Mouse (Mus musculus): ENCODE measurements around the gene Lcn12. TPM values are rescaled to one million over a fixed set of nuclear protein-coding genes. Genes with fewer than 3 reads are reported as not detected.
A peak's percentile ranks its signal among the peaks of the same experiment; 100 is the strongest.

The Lcn12 gene
- polyA plus RNA-seq, 1 experiment from 2014 or later: not detected

- Histone ChIP-seq H3K4me1 (no peaks in the 10 kb centered on the region), H3K9me3 (no peaks in the 10 kb centered on the region), H3K27me3 (replicated peaks) (peaks cover 17% of the 10 kb centered on the region), H3K9ac (no peak overlapping the region), H3K4me3 (no peak overlapping the region), H3K36me3 (no peaks in the 10 kb centered on the region), H3K4me2 (no peak overlapping the region), H3K27ac (replicated peaks) (no peak overlapping the region)
- ATAC-seq (ENCODE audit: extremely low read depth, insufficient number of reproducible peaks, low FRiP score, low TSS enrichment): no peak
- 60% methylated on average over 7 of the region's 7 CpGs for WGBS
Observed at GRCm38 (mm10) chr2:25488671-25489068, 5.0 kb downstream of the Lcn12 start.

DNA sequence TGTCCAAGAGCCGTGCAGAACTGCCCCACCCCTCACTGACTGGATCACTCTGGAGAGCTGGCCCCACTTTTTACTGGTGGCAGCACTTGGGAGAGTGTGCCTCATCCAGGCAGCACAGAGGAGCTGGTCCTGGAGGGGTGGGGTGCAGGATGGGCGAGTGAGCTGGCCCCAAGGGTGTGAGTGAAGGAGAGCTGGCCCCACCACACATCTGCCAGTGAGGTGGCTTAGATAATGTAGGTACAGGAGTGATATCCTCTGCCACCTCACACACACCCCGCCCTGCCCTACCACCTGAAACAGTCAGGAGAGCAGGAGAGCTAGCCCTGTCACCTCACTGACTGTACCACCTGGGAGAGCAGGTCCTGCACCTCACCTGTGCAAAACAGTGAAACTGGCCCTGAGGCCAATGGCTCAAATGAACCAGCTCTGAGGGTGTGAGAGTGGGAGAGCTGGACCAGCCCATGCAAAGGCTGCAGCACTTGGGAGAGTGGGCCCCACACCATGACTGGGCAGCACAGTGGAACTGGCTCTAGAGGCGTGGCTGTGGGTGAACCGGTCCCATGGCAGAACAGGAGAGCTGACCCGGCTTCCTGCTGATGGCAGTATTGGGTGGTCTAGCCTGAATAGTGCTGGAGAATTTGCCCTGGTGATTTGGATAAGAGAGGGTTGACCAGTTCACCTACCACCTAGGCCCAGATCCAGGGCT lies 5.6 kb downstream of the Lcn12 start:
- Histone ChIP-seq H3K4me3 (no peak overlapping the region), H3K27ac (replicated peaks) (no peak overlapping the region), H3K9me3 (no peaks in the 10 kb centered on the region), H3K27me3 (replicated peaks) (peaks cover 17% of the 10 kb centered on the region), H3K36me3 (no peaks in the 10 kb centered on the region), H3K4me1 (no peaks in the 10 kb centered on the region), H3K4me2 (no peak overlapping the region), H3K9ac (no peak overlapping the region)
- WGBS: 63% methylated on average over 6 of the region's 6 CpGs
- no peak for ATAC-seq (ENCODE audit: extremely low read depth, insufficient number of reproducible peaks, low FRiP score, low TSS enrichment)

DNA sequence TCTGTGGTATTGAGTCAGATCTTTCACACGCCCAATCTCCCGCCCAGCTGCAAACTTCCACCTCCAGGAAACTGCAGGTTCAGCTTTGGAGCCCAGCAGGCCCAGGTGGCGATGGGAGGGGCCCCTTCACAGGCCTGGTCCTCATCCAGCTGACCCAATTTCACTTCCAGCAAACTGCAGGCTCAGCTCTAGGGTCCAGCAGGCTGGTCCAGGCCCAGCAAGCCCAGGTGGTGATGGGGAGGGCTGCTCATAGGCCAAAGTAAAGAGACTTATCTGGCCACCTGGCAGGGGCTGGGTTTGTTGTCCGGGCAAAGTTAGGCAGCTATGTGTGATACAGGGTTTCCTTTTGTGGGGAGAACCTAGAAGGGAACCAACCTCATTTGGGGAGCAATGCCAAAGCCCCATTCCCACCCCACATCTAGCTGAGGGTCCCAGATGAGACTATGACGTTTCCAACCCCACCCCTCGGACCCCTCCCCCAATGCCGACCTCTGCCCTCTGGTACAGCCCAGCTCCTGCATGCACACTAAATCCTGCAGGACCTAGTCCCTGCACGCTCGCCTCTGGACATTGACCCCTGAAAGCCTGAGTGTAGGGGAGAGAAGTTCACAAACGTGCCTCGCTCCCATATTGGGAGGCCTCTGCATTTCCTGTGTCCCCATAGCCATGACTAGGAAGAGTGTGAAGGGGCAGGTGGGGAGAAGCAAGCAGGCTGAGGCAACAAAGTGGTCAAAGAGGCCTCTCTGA lies 8.6 kb downstream of the Lcn12 start:
- no peak overlapping the region for H3K27ac ChIP-seq (replicated peaks)
- H3K4me2 ChIP-seq: no peak overlapping the region
- no peak overlapping the region for H3K9ac ChIP-seq
- no peaks in the 10 kb centered on the region for H3K36me3 ChIP-seq
- WGBS: 54% methylated on average over 11 of the region's 11 CpGs
- no peaks in the 10 kb centered on the region for H3K9me3 ChIP-seq
- H3K4me3 ChIP-seq: no peak overlapping the region
- peaks cover 29% of the 10 kb centered on the region for H3K27me3 ChIP-seq (replicated peaks)
- H3K4me1 ChIP-seq: no peaks in the 10 kb centered on the region
- no peak for ATAC-seq (ENCODE audit: extremely low read depth, insufficient number of reproducible peaks, low FRiP score, low TSS enrichment)

DNA sequence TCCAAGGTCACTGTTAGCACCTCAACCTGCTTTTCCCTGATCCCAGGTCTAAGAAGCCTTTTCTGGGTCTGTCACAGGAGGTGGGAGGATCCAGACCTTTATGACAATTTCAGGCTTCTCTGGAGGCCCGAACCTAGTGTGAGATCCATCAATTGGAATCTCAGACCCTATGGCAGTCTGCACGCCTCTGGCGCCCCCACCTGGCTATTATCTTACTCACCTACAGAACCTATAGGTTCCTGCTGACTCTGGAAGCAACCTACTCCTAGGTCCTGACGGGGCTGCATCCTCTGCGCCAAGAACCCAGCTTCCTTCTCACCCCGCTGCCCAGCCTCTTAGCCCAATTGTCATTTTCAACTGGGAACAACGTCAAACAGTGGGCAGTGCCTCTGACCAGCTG lies 10.7 kb downstream of the Lcn12 start:
- no peak for ATAC-seq (ENCODE audit: extremely low read depth, insufficient number of reproducible peaks, low FRiP score, low TSS enrichment)
- Histone ChIP-seq H3K36me3 (no peaks in the 10 kb centered on the region), H3K27ac (replicated peaks) (no peak overlapping the region), H3K4me1 (no peaks in the 10 kb centered on the region), H3K4me3 (no peak overlapping the region), H3K4me2 (no peak overlapping the region), H3K27me3 (replicated peaks) (peaks cover 36% of the 10 kb centered on the region), H3K9me3 (no peaks in the 10 kb centered on the region), H3K9ac (no peak overlapping the region)
- 27% methylated on average over 7 of the region's 7 CpGs for WGBS

DNA sequence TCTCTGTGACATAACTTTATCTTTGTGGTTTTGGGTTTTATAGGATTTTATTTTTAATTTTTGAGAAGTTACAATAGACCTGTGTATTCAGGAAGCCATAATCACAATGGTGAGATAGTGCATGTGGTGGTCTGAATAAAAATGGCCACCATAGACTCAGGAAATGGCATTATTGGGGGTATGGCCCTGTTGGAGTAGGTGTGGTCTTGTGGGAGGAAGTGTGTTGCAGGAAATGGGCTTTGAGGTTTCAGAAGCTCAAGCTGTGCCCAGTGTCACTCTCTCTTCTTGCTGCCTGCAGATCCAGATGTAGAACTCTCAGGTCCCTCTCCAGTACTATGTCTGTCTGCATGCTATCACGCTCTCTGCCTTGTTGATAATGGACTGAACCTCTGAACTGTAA lies 13.2 kb downstream of the Lcn12 start:
- H3K4me3 ChIP-seq: no peak overlapping the region
- no peak overlapping the region for H3K27ac ChIP-seq (replicated peaks)
- no peaks in the 10 kb centered on the region for H3K36me3 ChIP-seq
- no peak for ATAC-seq (ENCODE audit: extremely low read depth, insufficient number of reproducible peaks, low FRiP score, low TSS enrichment)
- H3K9me3 ChIP-seq: no peaks in the 10 kb centered on the region
- WGBS: 70% methylated on average over 1 of the region's 1 CpGs
- H3K4me1 ChIP-seq: no peaks in the 10 kb centered on the region
- peaks cover 28% of the 10 kb centered on the region for H3K27me3 ChIP-seq (replicated peaks)
- no peak overlapping the region for H3K4me2 ChIP-seq
- H3K9ac ChIP-seq: no peak overlapping the region

GRCm38 (mm10) chr2:25479551-25480311 lies 14.0 kb downstream of the Lcn12 start:
- Histone ChIP-seq H3K4me1 (no peaks in the 10 kb centered on the region), H3K9me3 (no peaks in the 10 kb centered on the region), H3K4me2 (no peak overlapping the region), H3K4me3 (no peak overlapping the region), H3K27ac (replicated peaks) (no peak overlapping the region), H3K9ac (no peak overlapping the region), H3K27me3 (replicated peaks) (peaks cover 26% of the 10 kb centered on the region), H3K36me3 (no peaks in the 10 kb centered on the region)
- ATAC-seq (ENCODE audit: extremely low read depth, insufficient number of reproducible peaks, low FRiP score, low TSS enrichment): no peak
- WGBS: 64% methylated on average over 10 of the region's 10 CpGs

DNA sequence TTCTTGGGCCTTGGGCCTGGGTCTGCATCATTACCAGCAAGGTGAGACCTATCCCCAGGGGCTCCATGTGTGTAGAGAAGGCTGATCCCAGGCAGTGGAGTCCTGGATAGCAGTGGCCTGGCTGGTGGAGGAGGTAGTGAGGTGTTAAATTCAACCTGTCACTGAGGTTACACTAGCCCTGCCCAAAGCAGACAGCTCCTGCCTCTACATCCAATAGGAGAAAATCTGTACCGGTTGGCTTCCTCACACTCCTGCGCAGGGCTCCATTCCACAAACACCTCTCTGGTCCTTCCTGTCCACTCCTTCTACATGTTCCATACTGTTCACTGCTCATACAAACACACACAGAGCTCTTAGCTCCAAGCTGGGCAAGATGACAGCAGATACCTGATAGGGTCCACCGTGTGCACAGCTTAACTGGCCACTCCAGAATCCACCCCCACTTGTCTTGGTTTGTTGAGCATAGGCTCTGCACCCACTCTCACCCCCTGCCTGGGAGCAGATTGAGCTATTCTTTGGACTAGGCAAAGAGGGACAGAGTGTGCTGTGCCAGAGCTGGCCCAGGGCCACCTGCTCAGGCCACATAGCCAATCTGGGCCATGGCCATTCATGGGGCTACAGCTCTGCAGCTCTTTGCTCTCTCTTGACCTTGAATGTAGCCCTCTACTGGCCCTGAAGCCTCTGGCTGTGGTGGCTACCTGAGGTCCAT lies 15.6 kb downstream of the Lcn12 start:
- H3K4me2 ChIP-seq: no peak overlapping the region
- H3K36me3 ChIP-seq: no peaks in the 10 kb centered on the region
- H3K4me3 ChIP-seq: no peak overlapping the region
- H3K27me3 ChIP-seq (replicated peaks): peaks cover 26% of the 10 kb centered on the region
- 75% methylated on average over 3 of the region's 3 CpGs for WGBS
- H3K4me1 ChIP-seq: peaks cover 3% of the 10 kb centered on the region; the same call in 1 of the 2 replicates
- H3K9ac ChIP-seq: no peak overlapping the region
- ATAC-seq (ENCODE audit: extremely low read depth, insufficient number of reproducible peaks, low FRiP score, low TSS enrichment): no peak
- no peaks in the 10 kb centered on the region for H3K9me3 ChIP-seq
- H3K27ac ChIP-seq (replicated peaks): no peak overlapping the region

GRCm38 (mm10) chr2:25477541-25477940 lies 16.2 kb downstream of the Lcn12 start:
- Histone ChIP-seq H3K9me3 (no peaks in the 10 kb centered on the region), H3K4me2 (no peak overlapping the region), H3K27ac (replicated peaks) (no peak overlapping the region), H3K4me1 (peaks cover 3% of the 10 kb centered on the region; the same call in 1 of the 2 replicates), H3K27me3 (replicated peaks) (peaks cover 23% of the 10 kb centered on the region), H3K9ac (no peak overlapping the region), H3K36me3 (no peaks in the 10 kb centered on the region), H3K4me3 (no peak overlapping the region)
- WGBS: 81% methylated on average over 8 of the region's 8 CpGs
- no peak for ATAC-seq (ENCODE audit: extremely low read depth, insufficient number of reproducible peaks, low FRiP score, low TSS enrichment)

- Histone ChIP-seq H3K4me1 (peaks cover 29% of the 10 kb centered on the region), H3K36me3 (no peaks in the 10 kb centered on the region), H3K27me3 (replicated peaks) (no peaks in the 10 kb centered on the region), H3K4me2 (no peak overlapping the region), H3K4me3 (no peak overlapping the region), H3K9me3 (no peaks in the 10 kb centered on the region), H3K9ac (no peak overlapping the region), H3K27ac (replicated peaks) (no peak overlapping the region)
- ATAC-seq (ENCODE audit: extremely low read depth, insufficient number of reproducible peaks, low FRiP score, low TSS enrichment): no peak
- WGBS: 73% methylated on average over 2 of the region's 2 CpGs
Observed at GRCm38 (mm10) chr2:25472550-25472949, 21.2 kb downstream of the Lcn12 start.

GRCm38 (mm10) chr2:25469969-25470368 lies 23.7 kb downstream of the Lcn12 start, which contains the start of gene Ptgds:
Gene Ptgds, minus strand, starts transcription at chr2:25470046.
- H3K4me3 ChIP-seq: no peak within 1 kb of the TSS
- H3K9ac ChIP-seq: peak within 1 kb of the TSS; percentile 44; the same call in 1 of the 2 replicates
- H3K27ac ChIP-seq (replicated peaks): peak within 1 kb of the TSS; percentile 86
- H3K9me3 ChIP-seq: no peaks in the 10 kb centered on the region
- no peak for ATAC-seq (ENCODE audit: extremely low read depth, insufficient number of reproducible peaks, low FRiP score, low TSS enrichment)
- WGBS: 28% methylated on average over 6 of the region's 6 CpGs
- H3K36me3 ChIP-seq: no peaks in the 10 kb centered on the region
- peak within 1 kb of the TSS; percentile 24 for H3K4me2 ChIP-seq
- H3K27me3 ChIP-seq (replicated peaks): no peaks in the 10 kb centered on the region
- peaks cover 40% of the 10 kb centered on the region for H3K4me1 ChIP-seq

Data from heart, embryonic 13.5 days (tissue).